Mouse (Mus musculus): ENCODE measurements around the gene Fuk.

DNA sequence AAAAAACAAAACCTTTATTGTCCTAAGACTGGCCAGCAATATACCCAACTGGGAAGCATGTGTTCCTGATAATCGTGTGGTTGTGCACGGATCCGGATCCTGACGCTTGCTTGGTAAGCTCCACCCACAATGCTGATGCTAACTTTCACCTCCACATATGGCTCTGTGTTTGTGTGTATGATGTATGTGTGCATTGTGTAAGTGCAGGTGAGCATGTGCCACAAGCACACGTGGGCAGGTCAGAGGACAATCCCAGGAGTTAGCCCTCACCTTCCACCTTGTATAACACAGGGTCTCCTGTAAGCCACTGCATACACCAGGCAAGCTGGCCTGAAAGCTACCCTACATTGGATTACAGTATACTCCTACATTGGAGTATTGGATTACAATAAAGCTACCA, 59.1 kb downstream of the Fuk start:
- no peak for TF ChIP-seq CTCF (IDR thresholded peaks at IDR 0.05; ENCODE audit: insufficient read depth, low read depth, low read length)
- TF ChIP-seq POLR2A (IDR thresholded peaks at IDR 0.05; ENCODE audit: insufficient read depth, low read depth, low read length): no peak

Measured in olfactory bulb, adult 2 months (tissue).